Mouse (Mus musculus): ENCODE data around the gene Ep400.

Ep400 gene

DNA sequence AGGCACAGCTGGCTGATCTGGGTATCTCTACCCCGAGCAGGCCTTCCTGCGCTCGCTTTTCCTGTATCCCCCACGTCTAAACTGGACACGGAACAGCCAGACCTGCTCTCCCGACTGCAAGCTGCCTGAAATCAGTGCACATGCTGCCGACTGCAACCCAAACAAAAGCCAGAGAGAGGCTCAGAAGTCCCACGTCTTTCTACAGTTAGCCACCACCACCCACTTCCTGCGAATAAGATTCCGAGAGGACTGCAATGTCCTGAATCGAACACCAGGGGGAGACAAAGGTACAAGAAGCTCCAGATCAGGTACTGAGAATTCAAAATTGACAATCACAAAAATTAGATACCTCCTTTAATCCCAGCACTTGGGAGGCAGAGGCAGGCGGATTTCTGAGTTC is 131.1 kb downstream of the Ep400 start:
- H3K4me1 ChIP-seq (replicated peaks; ENCODE audit: low read depth, low read length), result peaks cover 9% of the 10 kb centered on the region
- TF ChIP-seq CTCF (conservative IDR thresholded peaks at IDR 0.05; ENCODE audit: low read length) (peak; percentile 88), POU5F1 (IDR thresholded peaks at IDR 0.05; ENCODE audit: borderline replicate concordance, low read length) (no peak), NANOG (IDR thresholded peaks at IDR 0.05; ENCODE audit: borderline replicate concordance, low read length) (no peak)
- 0 out of 2 replicates have a peak, but pooled peaks cover 6% of the 10 kb centered on the region for H3K27me3 ChIP-seq (ENCODE audit: insufficient read depth, low read length)
- H3K36me3 ChIP-seq (ENCODE audit: insufficient read depth, low read length), result 0 out of 2 replicates have a peak, but pooled peaks cover 1% of the 10 kb centered on the region
- peak overlapping the region; percentile 70 for H3K4me3 ChIP-seq (replicated peaks; ENCODE audit: low read length)
- H3K9me3 ChIP-seq (ENCODE audit: low read length), result peaks cover 35% of the 10 kb centered on the region

DNA sequence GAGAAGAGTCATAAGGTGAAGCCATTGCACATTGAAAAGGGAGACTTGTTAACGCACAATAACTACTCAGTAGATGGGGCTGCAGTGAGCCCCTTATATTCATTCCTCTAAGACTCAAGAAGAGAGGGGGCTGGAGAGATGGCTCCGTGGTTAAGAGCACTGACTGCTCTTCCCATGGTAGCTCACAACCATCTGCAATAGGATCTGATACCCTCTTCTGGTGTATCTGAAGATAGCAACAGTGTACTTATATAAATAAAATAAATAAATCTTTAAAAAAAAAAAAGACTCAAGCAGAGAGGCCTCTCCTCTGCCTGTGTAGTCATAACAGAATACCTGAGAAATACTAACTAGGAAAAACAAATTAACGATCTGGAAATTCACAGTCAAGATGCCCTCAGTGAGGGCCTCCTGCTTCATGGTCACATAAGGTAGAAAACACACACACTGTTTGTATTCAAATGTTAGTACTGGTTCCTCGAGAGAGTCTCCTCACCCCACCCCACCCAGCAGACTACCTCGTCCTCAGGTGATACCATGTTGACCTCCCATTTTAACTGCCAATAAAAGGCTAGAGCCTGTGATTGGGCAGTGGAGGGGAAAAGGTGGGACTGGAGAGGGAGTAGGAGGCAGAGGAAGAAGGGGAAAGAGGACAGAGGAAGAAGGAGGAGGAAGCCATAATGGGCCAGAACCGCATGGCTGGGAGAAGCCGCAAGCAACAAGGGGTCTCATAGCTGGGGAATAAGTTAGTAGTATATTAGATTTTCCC is 132.0 kb downstream of the Ep400 start:
- Histone ChIP-seq H3K4me1 (replicated peaks; ENCODE audit: low read depth, low read length) (peaks cover 9% of the 10 kb centered on the region), H3K36me3 (ENCODE audit: insufficient read depth, low read length) (no peaks in the 10 kb centered on the region), H3K9me3 (ENCODE audit: low read length) (peaks cover 26% of the 10 kb centered on the region), H3K27me3 (ENCODE audit: insufficient read depth, low read length) (0 out of 2 replicates have a peak, but pooled peaks cover 6% of the 10 kb centered on the region), H3K4me3 (replicated peaks; ENCODE audit: low read length) (peak overlapping the region; percentile 70)
- no peak for TF ChIP-seq NANOG (IDR thresholded peaks at IDR 0.05; ENCODE audit: borderline replicate concordance, low read length)
- no peak for TF ChIP-seq POU5F1 (IDR thresholded peaks at IDR 0.05; ENCODE audit: borderline replicate concordance, low read length)
- no peak for TF ChIP-seq CTCF (conservative IDR thresholded peaks at IDR 0.05; ENCODE audit: low read length)

DNA sequence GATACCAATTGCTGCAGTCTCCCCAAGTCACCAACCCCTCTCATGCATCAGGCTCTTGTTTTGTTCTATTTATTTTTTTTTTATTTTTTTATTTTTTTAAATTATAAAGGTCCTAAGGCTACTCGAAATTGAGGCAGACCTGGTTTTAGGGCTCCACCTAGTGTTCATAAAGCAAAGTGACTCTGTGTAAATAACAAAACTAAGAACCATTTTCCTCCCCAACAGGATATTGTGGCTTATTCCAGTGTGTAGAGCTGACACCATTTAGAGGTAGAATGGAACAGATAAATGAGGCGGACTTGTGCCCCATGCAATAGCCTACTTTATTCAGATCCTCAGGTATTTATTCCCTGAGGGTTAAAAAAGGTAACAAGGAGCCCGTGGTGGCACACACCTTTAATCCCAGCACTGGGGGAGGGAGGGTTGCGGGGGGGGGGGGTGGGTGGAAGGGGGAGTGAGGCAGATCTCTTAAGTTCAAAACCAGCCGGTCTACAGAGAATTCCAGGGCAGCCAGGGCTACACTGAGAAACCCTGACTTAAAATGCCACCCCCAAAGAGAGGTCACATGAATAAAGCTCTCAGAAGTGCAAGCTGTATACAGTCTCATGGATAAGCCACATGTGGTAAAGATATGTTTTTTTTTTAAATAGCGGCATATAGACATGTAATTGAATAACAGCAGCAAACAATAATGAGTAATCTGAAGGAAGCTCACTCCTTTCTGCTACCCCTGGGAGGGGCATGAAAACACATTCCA is 134.4 kb downstream of the Ep400 start:
- Histone ChIP-seq H3K27me3 (ENCODE audit: insufficient read depth, low read length) (0 out of 2 replicates have a peak, but pooled peaks cover 9% of the 10 kb centered on the region), H3K4me3 (replicated peaks; ENCODE audit: low read length) (no peak overlapping the region), H3K36me3 (ENCODE audit: insufficient read depth, low read length) (no peaks in the 10 kb centered on the region), H3K4me1 (replicated peaks; ENCODE audit: low read depth, low read length) (peaks cover 9% of the 10 kb centered on the region), H3K9me3 (ENCODE audit: low read length) (0 out of 2 replicates have a peak, but pooled peaks cover 2% of the 10 kb centered on the region)
- TF ChIP-seq NANOG (IDR thresholded peaks at IDR 0.05; ENCODE audit: borderline replicate concordance, low read length) (no peak), CTCF (conservative IDR thresholded peaks at IDR 0.05; ENCODE audit: low read length) (peak; percentile 76), POU5F1 (IDR thresholded peaks at IDR 0.05; ENCODE audit: borderline replicate concordance, low read length) (no peak)

DNA sequence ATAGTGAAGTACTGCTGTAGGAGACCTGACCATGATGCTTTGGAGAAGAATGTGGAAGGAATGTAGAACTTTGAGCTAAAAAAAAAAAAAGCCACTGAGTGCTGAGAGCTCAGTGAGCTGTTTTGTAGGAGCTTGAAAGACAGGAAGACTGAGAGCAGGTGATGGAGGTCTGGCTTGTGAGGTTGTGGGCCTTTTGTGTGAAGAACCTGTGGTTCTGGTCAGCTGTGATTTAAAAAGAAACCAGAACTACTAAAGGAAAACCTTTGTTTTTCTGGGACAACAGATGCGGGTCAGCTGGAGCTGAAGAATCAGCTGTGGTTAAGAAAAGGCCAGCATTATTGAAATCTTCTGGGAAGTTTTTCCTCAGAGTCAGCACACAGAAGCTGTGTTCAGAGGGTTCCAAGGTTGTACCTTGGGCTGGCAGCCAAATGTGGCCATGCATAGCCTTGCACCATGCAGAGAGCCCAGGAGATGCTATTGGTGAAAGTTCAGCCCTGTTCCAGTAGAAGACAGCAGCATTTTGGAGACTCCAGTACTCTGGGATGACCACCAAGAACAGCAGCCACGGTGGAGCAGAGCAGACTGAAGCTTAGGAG is 140.9 kb downstream of the Ep400 start:
- Histone ChIP-seq H3K9me3 (ENCODE audit: low read length) (no peaks in the 10 kb centered on the region), H3K4me1 (replicated peaks; ENCODE audit: low read depth, low read length) (peaks cover 12% of the 10 kb centered on the region), H3K27me3 (ENCODE audit: insufficient read depth, low read length) (peaks cover 26% of the 10 kb centered on the region), H3K36me3 (ENCODE audit: insufficient read depth, low read length) (no peaks in the 10 kb centered on the region), H3K4me3 (replicated peaks; ENCODE audit: low read length) (no peak overlapping the region)
- TF ChIP-seq CTCF (conservative IDR thresholded peaks at IDR 0.05; ENCODE audit: low read length) (no peak), NANOG (IDR thresholded peaks at IDR 0.05; ENCODE audit: borderline replicate concordance, low read length) (no peak), POU5F1 (IDR thresholded peaks at IDR 0.05; ENCODE audit: borderline replicate concordance, low read length) (no peak)

DNA sequence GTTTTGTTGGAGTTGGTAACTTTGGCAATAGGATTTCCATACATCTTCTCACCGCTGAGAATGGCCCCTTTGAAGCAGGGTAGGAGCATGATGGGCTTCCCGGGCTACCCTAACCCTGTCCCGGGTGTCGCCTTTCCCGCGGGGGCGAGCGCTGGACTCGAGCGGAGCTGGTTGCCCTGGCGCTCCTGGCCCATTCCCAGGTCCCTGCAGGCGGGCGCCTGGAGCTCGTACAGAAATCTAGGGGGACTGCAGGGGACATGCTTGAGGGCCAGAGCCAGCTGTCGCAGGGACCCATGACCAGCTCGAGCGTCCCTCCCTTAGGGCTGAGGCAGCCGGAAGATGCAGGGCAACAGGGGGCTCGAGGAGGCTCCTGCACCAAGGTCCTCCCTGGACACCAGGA is 142.4 kb downstream of the Ep400 start:
- H3K4me1 ChIP-seq (replicated peaks; ENCODE audit: low read depth, low read length), result peaks cover 12% of the 10 kb centered on the region
- H3K4me3 ChIP-seq (replicated peaks; ENCODE audit: low read length), result peak overlapping the region; percentile 74
- TF ChIP-seq POU5F1 (IDR thresholded peaks at IDR 0.05; ENCODE audit: borderline replicate concordance, low read length) (no peak), CTCF (conservative IDR thresholded peaks at IDR 0.05; ENCODE audit: low read length) (no peak), NANOG (IDR thresholded peaks at IDR 0.05; ENCODE audit: borderline replicate concordance, low read length) (no peak)
- H3K27me3 ChIP-seq (ENCODE audit: insufficient read depth, low read length), result peaks cover 23% of the 10 kb centered on the region
- H3K36me3 ChIP-seq (ENCODE audit: insufficient read depth, low read length), result no peaks in the 10 kb centered on the region
- no peaks in the 10 kb centered on the region for H3K9me3 ChIP-seq (ENCODE audit: low read length)

DNA sequence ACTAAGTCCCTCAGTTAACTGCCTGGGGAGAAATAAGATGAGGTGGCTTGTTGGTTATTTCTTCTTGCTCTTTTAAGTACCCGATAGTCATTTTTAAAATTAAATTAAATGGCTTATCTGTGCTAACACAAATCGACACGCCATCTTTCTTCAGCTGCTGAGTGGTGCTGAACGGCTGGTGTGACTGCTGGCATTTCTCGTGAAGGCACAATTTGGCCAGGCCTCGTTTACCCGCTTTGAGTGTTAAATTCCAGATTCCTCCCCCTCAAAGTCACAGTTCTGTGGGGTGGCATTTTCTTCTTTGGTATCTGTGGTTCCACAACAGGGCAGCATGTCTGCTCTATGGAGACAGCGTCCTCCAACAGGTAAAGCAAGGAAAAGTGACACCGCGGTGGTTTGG is 143.2 kb downstream of the Ep400 start:
- TF ChIP-seq CTCF (conservative IDR thresholded peaks at IDR 0.05; ENCODE audit: low read length) (no peak), NANOG (IDR thresholded peaks at IDR 0.05; ENCODE audit: borderline replicate concordance, low read length) (no peak), POU5F1 (IDR thresholded peaks at IDR 0.05; ENCODE audit: borderline replicate concordance, low read length) (no peak)
- Histone ChIP-seq H3K9me3 (ENCODE audit: low read length) (no peaks in the 10 kb centered on the region), H3K4me3 (replicated peaks; ENCODE audit: low read length) (no peak overlapping the region), H3K36me3 (ENCODE audit: insufficient read depth, low read length) (no peaks in the 10 kb centered on the region), H3K4me1 (replicated peaks; ENCODE audit: low read depth, low read length) (peaks cover 12% of the 10 kb centered on the region), H3K27me3 (ENCODE audit: insufficient read depth, low read length) (peaks cover 23% of the 10 kb centered on the region)

DNA sequence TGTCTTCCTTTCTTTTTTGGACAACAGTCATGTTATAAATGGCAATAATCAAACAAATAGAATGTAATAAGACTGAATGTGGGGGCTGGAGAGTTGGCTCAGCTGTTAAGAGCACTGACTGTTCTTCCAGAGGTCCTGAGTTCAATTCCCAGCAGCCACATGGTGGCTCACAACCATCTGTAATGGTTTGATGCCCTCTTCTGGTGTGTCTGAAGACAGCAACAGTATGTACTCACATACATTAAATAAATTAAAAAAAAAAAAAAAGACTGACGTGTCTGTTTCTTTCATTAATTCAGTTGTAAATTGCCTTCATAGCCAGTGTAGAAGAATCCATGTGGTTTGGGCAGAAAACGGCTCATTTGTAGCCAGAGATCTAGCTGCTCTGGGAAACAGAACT is 146.2 kb downstream of the Ep400 start:
- peaks cover 23% of the 10 kb centered on the region for H3K27me3 ChIP-seq (ENCODE audit: insufficient read depth, low read length)
- no peak overlapping the region for H3K4me3 ChIP-seq (replicated peaks; ENCODE audit: low read length)
- H3K36me3 ChIP-seq (ENCODE audit: insufficient read depth, low read length), result no peaks in the 10 kb centered on the region
- TF ChIP-seq POU5F1 (IDR thresholded peaks at IDR 0.05; ENCODE audit: borderline replicate concordance, low read length) (no peak), NANOG (IDR thresholded peaks at IDR 0.05; ENCODE audit: borderline replicate concordance, low read length) (no peak)
- peaks cover 20% of the 10 kb centered on the region for H3K4me1 ChIP-seq (replicated peaks; ENCODE audit: low read depth, low read length)
- no peaks in the 10 kb centered on the region for H3K9me3 ChIP-seq (ENCODE audit: low read length)

DNA sequence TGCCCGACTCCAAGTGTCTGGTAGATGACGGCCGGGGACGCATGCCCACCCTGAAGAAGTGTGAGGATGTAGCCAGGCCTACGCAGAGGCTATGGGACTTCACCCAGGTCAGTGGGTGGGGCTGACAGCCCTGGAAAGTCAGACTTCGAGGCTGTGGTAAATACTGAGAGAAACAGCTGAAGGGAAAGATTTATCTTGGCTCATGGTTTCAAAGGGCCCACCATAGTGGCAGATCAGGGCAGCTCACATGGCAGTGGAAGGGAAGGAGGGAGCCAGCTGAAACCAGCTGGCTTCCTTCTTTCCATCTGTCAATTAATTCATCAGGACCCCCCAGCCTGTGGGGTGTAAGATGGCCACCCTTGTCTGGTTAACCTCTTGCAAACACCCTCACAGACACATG is 151.3 kb downstream of the Ep400 start:
- Histone ChIP-seq H3K36me3 (ENCODE audit: insufficient read depth, low read length) (no peaks in the 10 kb centered on the region), H3K4me1 (replicated peaks; ENCODE audit: low read depth, low read length) (peaks cover 8% of the 10 kb centered on the region), H3K27me3 (ENCODE audit: insufficient read depth, low read length) (peaks cover 8% of the 10 kb centered on the region; the same call in 1 of the 2 replicates), H3K9me3 (ENCODE audit: low read length) (no peaks in the 10 kb centered on the region), H3K4me3 (replicated peaks; ENCODE audit: low read length) (no peak overlapping the region)
- no peak for TF ChIP-seq CTCF (conservative IDR thresholded peaks at IDR 0.05; ENCODE audit: low read length)

Data from E14TG2a.4 (cell line).